Mouse (Mus musculus): ENCODE measurements at regions not wholly inside any gene's neighbourhood (a gene's known extent, or its start where the extent isn't known, plus 50 kb on each side); places are given as distances from the start of the nearest gene placed in this dataset.

- DNase-seq (ENCODE audit: low read depth, low spot score) = no peak
Observed at GRCm38 (mm10) chr11:34153749-34154525, 54.0 kb downstream of the Foxi1 start.

GRCm38 (mm10) chr11:34149370-34149976 lies 51.1 kb upstream of the 4930469K13Rik start:
- peak; percentile 61 for DNase-seq (ENCODE audit: low read depth, low spot score)

All from R1 (cell line).